In genomic region chr5:28679761-28680160, GRCm38 (mm10) we compare ENCODE assay signal across 13 mouse cellular contexts.
DNase-seq lines count a peak whose midpoint lies in the region; ATAC-seq and TF ChIP-seq lines count a peak whose summit lies in the region.
"Had no signal": no experiment of that assay in that cellular context is flagged by ENCODE, and none has a peak within 500 bp of the region (broad histone marks: within the 10 kb centered on the region; RNA-seq: fewer than 3 reads in every experiment).

No protein-coding gene starts in this region.

- 43% methylated on average over 1 of the region's 1 CpGs for WGBS in hindbrain, embryonic 13.5 days
- WGBS in hindbrain, embryonic 12.5 days = 50% methylated on average over 1 of the region's 1 CpGs
- 37% methylated on average over 1 of the region's 1 CpGs for WGBS in hindbrain, postnatal 0 days

- no peak overlapping the region for H3K9ac ChIP-seq in hindbrain, embryonic 13.5 days
- H3K9ac ChIP-seq in hindbrain, embryonic 12.5 days = no peak overlapping the region
- H3K9ac ChIP-seq in hindbrain, postnatal 0 days (replicated peaks; ENCODE audit: low read length) = no peak overlapping the region
- H3K9ac ChIP-seq: embryonic facial prominence, embryonic 13.5 days; limb, embryonic 12.5 days; lung, embryonic 14.5 days had no signal

- H3K36me3 ChIP-seq in hindbrain, embryonic 13.5 days = no peaks in the 10 kb centered on the region
- H3K36me3 ChIP-seq in hindbrain, embryonic 12.5 days = no peaks in the 10 kb centered on the region
- no peaks in the 10 kb centered on the region for H3K36me3 ChIP-seq in hindbrain, postnatal 0 days (ENCODE audit: insufficient read depth, low read length)
- H3K36me3 ChIP-seq: embryonic facial prominence, embryonic 13.5 days; heart, embryonic 10.5 days; limb, embryonic 12.5 days had no signal

- DNase-seq in adrenal gland, adult 2 months = peak; percentile 42
- DNase-seq in adrenal gland, adult 18-20 months (ENCODE audit: low spot score in 2 of 2) = no peak
- peak; percentile 12 for DNase-seq in adrenal gland, postnatal 25 days
- peak; percentile 76 for DNase-seq in hindbrain, postnatal 0 days (ENCODE audit: low spot score)
- DNase-seq in urinary bladder, postnatal 10 days (ENCODE audit: low spot score) = no peak
- DNase-seq: lung, embryonic 14.5 days; thymus, postnatal 25 days had no signal

- no peak for TF ChIP-seq CTCF in hindbrain, postnatal 0 days (IDR thresholded peaks at IDR 0.05; ENCODE audit: low read depth)

- ATAC-seq in hindbrain, embryonic 13.5 days (ENCODE audit: low FRiP score) = peak; percentile 84
- no peak for ATAC-seq in hindbrain, embryonic 12.5 days (ENCODE audit: low FRiP score)
- peak; percentile 91 for ATAC-seq in hindbrain, postnatal 0 days
- no peak for ATAC-seq in megakaryocyte, adult 5-6 weeks (ENCODE audit: poor library complexity, severe bottlenecking)

- H3K27ac ChIP-seq in hindbrain, embryonic 13.5 days = no peak overlapping the region
- no peak overlapping the region for H3K27ac ChIP-seq in hindbrain, embryonic 12.5 days
- no peak overlapping the region for H3K27ac ChIP-seq in hindbrain, postnatal 0 days
- H3K27ac ChIP-seq: embryonic facial prominence, embryonic 13.5 days; heart, embryonic 10.5 days; limb, embryonic 12.5 days had no signal

- H3K4me1 ChIP-seq in hindbrain, embryonic 13.5 days (replicated peaks) = peaks cover 21% of the 10 kb centered on the region
- peaks cover 4% of the 10 kb centered on the region; the same call in 1 of the 2 replicates for H3K4me1 ChIP-seq in hindbrain, embryonic 12.5 days
- peaks cover 13% of the 10 kb centered on the region for H3K4me1 ChIP-seq in hindbrain, postnatal 0 days (ENCODE audit: insufficient read depth, low read length)
- H3K4me1 ChIP-seq: embryonic facial prominence, embryonic 13.5 days; heart, embryonic 10.5 days; limb, embryonic 12.5 days had no signal

- no peaks in the 10 kb centered on the region for H3K9me3 ChIP-seq in hindbrain, embryonic 13.5 days
- H3K9me3 ChIP-seq in hindbrain, embryonic 12.5 days (replicated peaks) = no peaks in the 10 kb centered on the region
- H3K9me3 ChIP-seq in hindbrain, postnatal 0 days (ENCODE audit: low read length) = no peaks in the 10 kb centered on the region
- H3K9me3 ChIP-seq: embryonic facial prominence, embryonic 13.5 days; heart, embryonic 10.5 days; limb, embryonic 12.5 days had no signal

- no peaks in the 10 kb centered on the region for H3K27me3 ChIP-seq in hindbrain, embryonic 13.5 days
- H3K27me3 ChIP-seq in hindbrain, embryonic 12.5 days = no peaks in the 10 kb centered on the region
- H3K27me3 ChIP-seq in hindbrain, postnatal 0 days (ENCODE audit: insufficient read depth, low read length) = no peaks in the 10 kb centered on the region
- H3K27me3 ChIP-seq: embryonic facial prominence, embryonic 13.5 days; limb, embryonic 12.5 days had no signal

- no peak overlapping the region for H3K4me2 ChIP-seq in hindbrain, embryonic 13.5 days
- H3K4me2 ChIP-seq in hindbrain, embryonic 12.5 days (replicated peaks) = no peak overlapping the region
- no peak overlapping the region for H3K4me2 ChIP-seq in hindbrain, postnatal 0 days (ENCODE audit: low read depth, low read length)
- H3K4me2 ChIP-seq: embryonic facial prominence, embryonic 13.5 days; limb, embryonic 12.5 days; lung, embryonic 14.5 days had no signal

- H3K4me3 ChIP-seq in hindbrain, embryonic 13.5 days = no peak overlapping the region
- H3K4me3 ChIP-seq in hindbrain, embryonic 12.5 days = no peak overlapping the region
- H3K4me3 ChIP-seq in hindbrain, postnatal 0 days (ENCODE audit: low read length) = no peak overlapping the region
- H3K4me3 ChIP-seq: embryonic facial prominence, embryonic 13.5 days; heart, embryonic 10.5 days; limb, embryonic 12.5 days had no signal

Comparison
In these comparisons a context has a peak if more than half of its experiments do, and no peak if none do; other contexts are left out.
1. DNase-seq: peak in adrenal gland, adult 2 months (single experiment), adrenal gland, postnatal 25 days (single experiment) and hindbrain, postnatal 0 days (single experiment); none in adrenal gland, adult 18-20 months (0 of 2) and urinary bladder, postnatal 10 days (single experiment).
2. ATAC-seq: peak in hindbrain, embryonic 13.5 days (single experiment) and hindbrain, postnatal 0 days (single experiment); none in hindbrain, embryonic 12.5 days (single experiment) and megakaryocyte, adult 5-6 weeks (single experiment).